Mouse (Mus musculus): ENCODE measurements around the gene Egflam.

DNA sequence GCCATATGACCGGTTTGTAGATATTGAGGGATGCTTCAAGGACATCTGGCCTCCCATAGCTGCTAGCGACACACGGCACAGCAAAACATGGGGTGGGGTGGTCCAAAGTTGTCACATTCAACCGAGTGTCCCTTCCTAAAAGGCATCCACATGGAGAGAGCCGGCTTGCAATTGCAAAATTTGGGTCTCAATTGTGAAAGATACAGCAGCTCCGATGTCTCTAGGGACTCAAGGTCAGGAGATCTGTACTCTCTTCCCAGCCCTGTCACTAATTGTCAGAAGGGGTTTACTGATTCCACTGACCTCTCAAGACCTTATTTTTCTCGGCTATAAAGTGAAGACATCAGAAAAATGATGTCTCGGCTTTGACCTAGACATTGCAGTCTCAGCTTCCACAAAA, 6.3 kb upstream of the Egflam start:
- TF ChIP-seq BHLHE40 (IDR thresholded peaks at IDR 0.05; ENCODE audit: low read depth, low read length) (no peak), CTCF (conservative IDR thresholded peaks at IDR 0.05 in 1 of 2, IDR thresholded peaks at IDR 0.05 in 1 of 2; ENCODE audit: low read depth in 2 of 2, low read length in 2 of 2) (no peak), ZMIZ1 (IDR thresholded peaks at IDR 0.05; ENCODE audit: low read depth, low read length) (no peak), POLR2A (IDR thresholded peaks at IDR 0.05; ENCODE audit: low read depth, low read length) (no peak), ZKSCAN1 (IDR thresholded peaks at IDR 0.05; ENCODE audit: borderline replicate concordance, low read depth, low read length) (no peak), TCF12 (IDR thresholded peaks at IDR 0.05; ENCODE audit: low read depth, low read length) (no peak), CHD1 (IDR thresholded peaks at IDR 0.05; ENCODE audit: low read depth, low read length) (no peak), KAT2A (IDR thresholded peaks at IDR 0.05; ENCODE audit: insufficient replicate concordance, low read length) (no peak), E2F4 (IDR thresholded peaks at IDR 0.05; ENCODE audit: insufficient replicate concordance, low read depth, low read length) (no peak), EP300 (IDR thresholded peaks at IDR 0.05; ENCODE audit: low read length) (no peak), ETS1 (conservative IDR thresholded peaks at IDR 0.05; ENCODE audit: low read depth, low read length) (no peak)
